Mouse (Mus musculus) hindbrain, embryonic 14.5 days (tissue): ENCODE measurements at regions not wholly inside any gene's neighbourhood (a gene's known extent, or its start where the extent isn't known, plus 50 kb on each side); places are given as distances from the start of the nearest gene placed in this dataset.
"Not testable (repeated sequence)": the region's sequence is repeated elsewhere in the genome, so short reads cannot be mapped to it uniquely, and the experiment has no call there.

ENCODE experiments used
- ATAC-seq: fragments of 200-750 bp; cut with Nextera tagmentation; 2 replicates; pipeline ENCODE4 v1.8.0; 2017; ENCODE audit warnings: moderate number of reproducible peaks, mild to moderate bottlenecking, moderate TSS enrichment, moderate library complexity; ENCODE audit not compliant: low FRiP score
- DNase-seq: peaks from one replicate; pipeline ENCODE4 v3.0.0-alpha.2; 2015; ENCODE audit warnings: low spot score
- H3K27ac ChIP-seq: fragments of 300-500 bp; sonication (generic); 2 replicates; pipeline ENCODE4 v1.5.1; 2014; ENCODE audit warnings: mild to moderate bottlenecking, moderate library complexity
- H3K27me3 ChIP-seq: fragments of 300-500 bp; sonication (generic); 2 replicates; pipeline ENCODE4 v1.6.1; 2014; ENCODE audit warnings: mild to moderate bottlenecking, low read length, mixed read lengths; ENCODE audit not compliant: control insufficient read depth, insufficient read depth
- H3K36me3 ChIP-seq: fragments of 300-500 bp; sonication (generic); replicated peaks from 2 replicates; pipeline ENCODE4 v1.6.1; 2014; ENCODE audit not compliant: control insufficient read depth, insufficient read depth
- H3K4me1 ChIP-seq: fragments of 300-500 bp; sonication (generic); replicated peaks from 2 replicates; pipeline ENCODE4 v1.6.1; 2014; ENCODE audit warnings: antibody characterized with exemption, low read length, mixed read lengths; ENCODE audit not compliant: control insufficient read depth, insufficient read depth
- H3K4me2 ChIP-seq: fragments of 300-500 bp; sonication (generic); replicated peaks from 2 replicates; pipeline ENCODE4 v1.6.1; 2014; ENCODE audit warnings: mild to moderate bottlenecking, moderate library complexity
- H3K4me3 ChIP-seq: fragments of 300-500 bp; sonication (generic); replicated peaks from 2 replicates; pipeline ENCODE4 v1.5.1; 2014; ENCODE audit warnings: mild to moderate bottlenecking, low read length
- H3K9ac ChIP-seq: fragments of 300-500 bp; sonication (generic); 2 replicates; pipeline ENCODE4 v1.6.1; 2014
- H3K9me3 ChIP-seq: fragments of 300-500 bp; sonication (generic); 2 replicates; pipeline ENCODE4 v1.6.1; 2016; ENCODE audit warnings: low read length; ENCODE audit not compliant: control insufficient read depth
- WGBS: fragments of 180-500 bp; shearing (Covaris S2); extraction: QIAGEN DNeasy Blood & Tissue Kit; methylation state at CpG from one replicate; pipeline ENCODE4 v1.1.7; 2014; 5-methylcytosine and 5-hydroxymethylcytosine counted together

DNA sequence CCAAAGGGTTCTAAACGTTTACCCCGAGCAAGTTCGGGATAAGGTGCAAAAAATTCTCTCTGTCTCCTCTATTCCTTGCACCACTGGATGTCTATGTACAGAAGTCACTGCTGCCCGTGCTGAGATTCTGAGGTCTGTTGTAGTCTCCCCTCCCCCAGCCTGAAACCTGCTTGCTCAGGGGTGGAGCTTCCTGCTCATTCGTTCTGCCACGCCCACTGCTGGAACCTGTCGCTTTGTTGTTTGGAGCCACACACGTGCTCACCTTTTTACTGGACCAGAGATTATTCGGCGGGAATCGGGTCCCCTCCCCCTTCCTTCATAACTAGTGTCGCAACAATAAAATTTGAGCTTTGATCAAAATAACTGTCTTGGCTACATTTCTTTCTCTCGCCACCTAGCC lies 289.7 kb upstream of the Irx1 start:
- H3K4me1 ChIP-seq, H3K27me3 ChIP-seq, ATAC-seq, H3K9ac ChIP-seq, DNase-seq, H3K36me3 ChIP-seq, H3K4me3 ChIP-seq, H3K9me3 ChIP-seq, H3K4me2 ChIP-seq, H3K27ac ChIP-seq: not testable (repeated sequence)
- 63% methylated on average over 13 of the region's 13 CpGs for WGBS

DNA sequence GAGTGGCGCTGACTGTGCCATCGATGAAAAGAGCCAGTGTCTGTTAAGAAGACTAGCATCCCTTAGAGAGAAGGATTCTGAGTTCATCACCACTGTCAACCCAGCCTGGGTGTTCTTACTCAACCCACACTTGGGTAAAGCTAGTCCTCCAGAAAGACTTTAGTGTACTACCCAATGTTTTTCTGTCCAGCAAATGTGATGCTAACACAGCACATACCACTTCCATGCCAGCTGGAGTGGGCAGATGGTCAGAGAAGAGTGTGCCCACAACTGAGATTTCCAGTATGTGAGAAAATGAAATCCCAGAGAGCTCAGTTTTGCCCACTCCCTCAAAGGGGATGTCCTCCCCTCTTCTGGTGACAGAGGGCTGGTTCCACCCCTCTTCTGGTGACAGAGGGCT lies 295.3 kb upstream of the Irx1 start:
- Histone ChIP-seq H3K4me3 (no peak overlapping the region), H3K27ac (no peak overlapping the region), H3K4me2 (no peak overlapping the region), H3K27me3 (no peaks in the 10 kb centered on the region), H3K4me1 (no peaks in the 10 kb centered on the region), H3K9ac (no peak overlapping the region), H3K36me3 (no peaks in the 10 kb centered on the region), H3K9me3 (no peaks in the 10 kb centered on the region)
- 93% methylated on average over 2 of the region's 2 CpGs for WGBS
- DNase-seq (no peak), ATAC-seq (no peak)

DNA sequence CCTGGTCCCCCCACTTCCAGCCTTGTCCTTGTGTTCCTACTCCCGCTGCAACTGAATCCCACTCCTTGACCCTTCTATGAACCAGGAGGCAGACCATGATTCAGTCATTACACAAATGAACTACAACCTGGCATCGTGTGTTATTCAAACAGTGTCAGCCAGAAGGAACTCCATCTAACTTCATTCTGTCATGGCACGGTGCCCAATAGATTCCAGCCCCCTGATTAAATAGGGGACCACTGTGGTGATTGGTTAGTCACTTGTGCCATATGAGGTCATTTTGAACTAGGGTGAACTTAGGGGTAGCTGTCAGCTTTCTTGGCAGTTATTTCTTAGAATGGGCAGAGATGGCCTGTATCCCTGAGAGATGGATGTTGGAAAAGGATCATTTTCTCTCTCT lies 300.9 kb upstream of the Irx1 start:
- no peak overlapping the region for H3K4me3 ChIP-seq
- 43% methylated on average over 3 of the region's 3 CpGs for WGBS
- H3K27me3 ChIP-seq, result no peaks in the 10 kb centered on the region
- ATAC-seq (no peak), DNase-seq (no peak)
- H3K4me1 ChIP-seq, result peaks cover 11% of the 10 kb centered on the region; the same call in 1 of the 2 replicates
- H3K9ac ChIP-seq, result no peak overlapping the region
- H3K36me3 ChIP-seq, result no peaks in the 10 kb centered on the region
- H3K4me2 ChIP-seq, result no peak overlapping the region
- H3K9me3 ChIP-seq, result no peaks in the 10 kb centered on the region
- H3K27ac ChIP-seq, result no peak overlapping the region

DNA sequence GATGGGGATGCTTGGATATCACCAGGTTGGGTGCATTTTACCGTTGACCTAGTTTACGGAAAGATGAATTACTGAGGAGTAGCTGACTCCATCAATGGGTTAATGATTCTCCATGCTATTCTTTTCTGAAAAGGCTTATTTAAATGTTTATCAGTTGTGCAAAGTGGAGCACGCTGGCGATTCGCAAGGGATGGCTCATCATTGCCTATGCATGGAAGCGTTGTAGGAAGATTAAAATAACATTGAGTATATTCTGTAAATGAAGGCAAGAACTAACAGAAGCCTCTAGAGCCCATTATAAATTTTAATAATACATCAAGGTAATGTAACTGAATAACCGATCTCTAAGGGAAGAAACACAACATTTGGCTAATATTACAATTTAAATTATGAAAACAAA lies 301.6 kb upstream of the Irx1 start:
- Histone ChIP-seq H3K27me3 (no peaks in the 10 kb centered on the region), H3K36me3 (no peaks in the 10 kb centered on the region), H3K4me1 (peaks cover 11% of the 10 kb centered on the region; the same call in 1 of the 2 replicates), H3K4me2 (no peak overlapping the region), H3K9ac (no peak overlapping the region), H3K4me3 (no peak overlapping the region), H3K9me3 (no peaks in the 10 kb centered on the region), H3K27ac (no peak overlapping the region)
- WGBS, result 34% methylated on average over 7 of the region's 7 CpGs
- peak; percentile 48 for DNase-seq
- ATAC-seq, result no peak

DNA sequence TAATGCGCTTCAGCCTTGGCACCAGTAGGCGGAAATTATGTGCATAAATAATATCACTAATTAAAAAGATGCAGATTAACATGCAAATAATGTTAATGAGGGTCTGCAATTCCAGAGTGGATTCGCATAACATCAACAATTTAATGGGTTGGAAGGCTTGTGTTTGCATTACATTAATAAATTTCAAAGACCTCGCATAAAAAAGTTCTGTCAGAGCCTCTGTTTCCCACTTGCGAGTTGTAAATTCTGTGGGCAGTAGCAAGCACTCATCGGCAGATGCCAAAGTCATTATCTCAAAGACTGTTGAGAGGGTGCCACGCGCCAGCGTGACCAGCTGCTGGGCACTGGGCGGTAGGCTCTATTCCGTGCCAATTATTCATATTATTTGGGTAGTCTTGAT lies 302.1 kb upstream of the Irx1 start:
- Histone ChIP-seq H3K4me3 (no peak overlapping the region), H3K27ac (no peak overlapping the region), H3K9me3 (no peaks in the 10 kb centered on the region), H3K27me3 (no peaks in the 10 kb centered on the region), H3K9ac (no peak overlapping the region), H3K4me1 (peaks cover 11% of the 10 kb centered on the region; the same call in 1 of the 2 replicates), H3K4me2 (no peak overlapping the region), H3K36me3 (no peaks in the 10 kb centered on the region)
- WGBS, result 47% methylated on average over 11 of the region's 11 CpGs
- ATAC-seq (no peak; the same call in 1 of the 2 replicates), DNase-seq (peak; percentile 55)

DNA sequence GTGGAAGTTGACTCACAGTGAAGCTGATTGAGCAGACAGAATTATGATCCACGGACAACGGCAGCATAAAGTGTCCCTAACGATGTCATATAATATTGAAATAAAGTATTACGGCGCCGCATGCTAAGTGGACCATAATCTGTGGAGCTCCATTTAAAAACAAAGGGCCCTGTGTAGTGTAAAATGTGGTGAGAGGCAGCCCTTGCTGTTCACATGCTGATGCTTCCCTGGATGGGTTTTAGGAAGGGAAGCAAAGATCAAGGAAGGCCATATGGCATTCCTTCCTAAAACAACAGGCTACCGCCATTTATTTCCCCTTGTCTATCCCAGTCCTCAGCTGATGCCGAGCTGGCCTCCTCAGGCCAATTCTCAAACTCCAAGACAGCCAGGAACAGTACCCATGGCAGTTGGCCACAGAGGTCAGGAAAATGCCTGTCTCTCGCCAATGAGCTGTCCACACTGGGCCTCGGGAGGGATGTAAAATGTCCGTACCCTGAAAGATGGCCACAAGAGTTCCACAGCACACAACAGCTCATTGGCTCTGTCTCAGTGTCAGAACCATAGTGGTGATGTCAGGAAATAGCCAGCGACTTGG lies 302.7 kb upstream of the Irx1 start:
- peaks cover 11% of the 10 kb centered on the region; the same call in 1 of the 2 replicates for H3K4me1 ChIP-seq
- 53% methylated on average over 12 of the region's 12 CpGs for WGBS
- no peak overlapping the region for H3K4me3 ChIP-seq
- no peaks in the 10 kb centered on the region for H3K9me3 ChIP-seq
- H3K27ac ChIP-seq, result no peak overlapping the region
- DNase-seq, result no peak
- no peak overlapping the region for H3K4me2 ChIP-seq
- no peaks in the 10 kb centered on the region for H3K27me3 ChIP-seq
- H3K36me3 ChIP-seq, result no peaks in the 10 kb centered on the region
- ATAC-seq, result peak; percentile 37; the same call in 1 of the 2 replicates
- H3K9ac ChIP-seq, result no peak overlapping the region

DNA sequence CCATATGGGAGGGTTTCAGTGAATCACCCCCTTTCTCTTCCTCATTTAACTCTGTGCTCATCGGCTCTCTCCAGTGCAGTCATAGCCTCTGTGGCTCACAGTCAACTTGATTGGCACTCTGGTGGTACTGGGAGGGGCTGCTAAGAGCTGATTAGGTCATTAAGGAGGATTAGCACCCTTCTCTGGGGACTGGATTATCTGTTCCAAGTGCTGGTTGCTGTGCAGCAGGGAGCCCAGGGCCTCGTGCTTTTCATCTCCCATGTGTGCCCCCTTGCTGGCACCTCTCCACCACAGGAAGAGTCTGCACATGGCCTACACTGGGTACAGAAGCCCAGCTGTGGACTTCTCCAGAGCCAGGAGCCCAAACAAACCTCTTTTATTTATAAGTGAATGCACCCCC lies 316.8 kb upstream of the Irx1 start:
- no peak for DNase-seq
- H3K4me1 ChIP-seq, result no peaks in the 10 kb centered on the region
- no peaks in the 10 kb centered on the region for H3K9me3 ChIP-seq
- no peak overlapping the region for H3K9ac ChIP-seq
- H3K27ac ChIP-seq, result no peak overlapping the region
- no peaks in the 10 kb centered on the region for H3K27me3 ChIP-seq
- peak; percentile 43; the same call in 1 of the 2 replicates for ATAC-seq
- H3K36me3 ChIP-seq, result no peaks in the 10 kb centered on the region
- no peak overlapping the region for H3K4me2 ChIP-seq
- no peak overlapping the region for H3K4me3 ChIP-seq
- WGBS, result 35% methylated on average over 2 of the region's 2 CpGs

DNA sequence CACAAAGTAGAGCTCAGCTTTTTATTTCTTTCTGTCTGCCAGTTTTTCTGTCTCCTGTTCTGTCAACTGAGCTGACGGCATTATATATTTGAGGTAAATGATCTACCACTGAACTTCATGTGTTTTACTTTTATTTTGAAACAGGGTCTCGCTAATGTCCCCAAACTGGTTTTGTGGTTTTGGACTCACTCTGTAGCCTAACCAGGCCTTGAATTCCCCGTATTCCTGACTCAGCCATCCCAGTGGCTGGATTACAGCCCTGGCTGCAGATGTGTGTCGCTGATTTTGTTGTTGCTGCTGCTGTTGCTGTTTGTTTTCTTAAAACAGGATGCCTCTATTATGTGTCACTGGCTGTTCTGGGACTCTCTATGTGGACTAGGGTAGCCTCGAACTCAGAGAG lies 317.3 kb upstream of the Irx1 start:
- Histone ChIP-seq H3K9ac (no peak overlapping the region), H3K4me2 (no peak overlapping the region), H3K9me3 (no peaks in the 10 kb centered on the region)

DNA sequence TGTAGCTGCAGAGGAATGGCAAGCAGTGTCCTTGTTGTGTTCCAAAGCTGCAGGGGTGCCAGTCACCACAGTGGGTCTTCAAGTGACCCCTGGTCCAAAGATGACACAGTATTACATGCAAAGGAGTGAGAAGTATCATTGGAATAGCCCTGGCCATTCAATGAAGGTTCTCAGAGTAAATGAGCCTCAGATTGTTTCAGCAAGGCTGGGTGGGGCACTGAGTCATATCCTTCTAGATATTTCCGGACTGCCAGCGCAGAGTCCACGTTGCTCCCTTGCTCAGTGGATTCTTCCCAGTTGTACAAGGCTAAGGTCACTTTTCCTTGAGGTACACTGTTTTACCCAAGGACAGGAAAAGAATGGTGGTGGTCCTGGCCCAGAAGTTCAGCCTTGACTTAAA lies 319.2 kb upstream of the Irx1 start:
- Histone ChIP-seq H3K27me3 (no peaks in the 10 kb centered on the region), H3K36me3 (no peaks in the 10 kb centered on the region), H3K9ac (no peak overlapping the region), H3K4me2 (no peak overlapping the region), H3K9me3 (no peaks in the 10 kb centered on the region), H3K4me3 (no peak overlapping the region), H3K27ac (no peak overlapping the region), H3K4me1 (no peaks in the 10 kb centered on the region)
- DNase-seq (no peak), ATAC-seq (no peak)
- 94% methylated on average over 3 of the region's 3 CpGs for WGBS

More for the DNA sequence above, 317.3 kb upstream of the Irx1 start:
- DNase-seq (no peak), ATAC-seq (no peak)
- Histone ChIP-seq H3K4me1 (no peaks in the 10 kb centered on the region), H3K27ac (no peak overlapping the region), H3K27me3 (no peaks in the 10 kb centered on the region), H3K4me3 (no peak overlapping the region), H3K36me3 (no peaks in the 10 kb centered on the region)
- WGBS, result 95% methylated on average over 5 of the region's 5 CpGs

DNA sequence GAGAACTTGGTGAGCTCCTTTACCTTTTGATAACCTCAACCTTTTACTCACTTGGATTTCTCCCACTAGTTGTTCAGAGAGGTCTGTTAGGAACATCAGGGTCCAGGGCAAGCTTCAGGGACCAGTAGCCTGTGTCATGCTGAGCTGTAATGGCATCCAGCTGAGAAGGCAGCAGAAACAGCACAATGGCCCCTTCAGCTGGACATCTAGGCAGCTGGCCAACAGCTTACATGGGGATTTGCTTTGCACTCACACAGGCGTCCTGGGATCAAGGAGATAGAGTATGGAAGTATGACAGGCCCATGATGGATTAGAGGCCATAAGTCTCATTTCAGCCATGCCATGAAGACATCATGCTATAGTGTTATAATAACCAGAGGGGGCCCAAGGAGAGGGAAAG lies 320.2 kb upstream of the Irx1 start:
- Histone ChIP-seq H3K4me2 (no peak overlapping the region), H3K9ac (no peak overlapping the region), H3K27ac (no peak overlapping the region), H3K36me3 (no peaks in the 10 kb centered on the region), H3K27me3 (no peaks in the 10 kb centered on the region), H3K4me3 (no peak overlapping the region), H3K4me1 (peaks cover 5% of the 10 kb centered on the region), H3K9me3 (no peaks in the 10 kb centered on the region)
- 30% methylated on average over 1 of the region's 1 CpGs for WGBS
- ATAC-seq (no peak), DNase-seq (no peak)
